Mouse (Mus musculus) thymus, postnatal 14 days (tissue): Measurements from ENCODE around the gene Bloc1s3.
"Not testable (repeated sequence)": the region's sequence is repeated elsewhere in the genome, so short reads cannot be mapped to it uniquely, and the experiment has no call there.

Source experiments
- DNase-seq: peaks from one replicate; pipeline ENCODE4 v3.0.0; 2021

The Bloc1s3 gene

GRCm38 (mm10) chr7:19512353-19512752, 4.2 kb upstream of the Bloc1s3 start:
- DNase-seq: no peak

GRCm38 (mm10) chr7:19511934-19512333, 3.8 kb upstream of the Bloc1s3 start:
- DNase-seq: not testable (repeated sequence)

GRCm38 (mm10) chr7:19509786-19510185, 1.6 kb upstream of the Bloc1s3 start:
- no peak for DNase-seq

- no peak for DNase-seq
Measured at GRCm38 (mm10) chr7:19508924-19509568, 879 bp upstream of the Bloc1s3 start.

GRCm38 (mm10) chr7:19507612-19507981, 570 bp downstream of the Bloc1s3 start:
- no peak for DNase-seq

GRCm38 (mm10) chr7:19506969-19507611, 1.1 kb downstream of the Bloc1s3 start:
- DNase-seq: peak; percentile 74

GRCm38 (mm10) chr7:19506326-19506725, 1.8 kb downstream of the Bloc1s3 start:
- DNase-seq: no peak

GRCm38 (mm10) chr7:19503481-19504068, 4.6 kb downstream of the Bloc1s3 start:
- DNase-seq: peak; percentile 53

- DNase-seq: no peak
Measured at GRCm38 (mm10) chr7:19501658-19502057, 6.5 kb downstream of the Bloc1s3 start.

- DNase-seq: no peak
Measured at GRCm38 (mm10) chr7:19500420-19501363, 7.5 kb downstream of the Bloc1s3 start.

GRCm38 (mm10) chr7:19498326-19498725, 9.8 kb downstream of the Bloc1s3 start:
- DNase-seq: no peak

GRCm38 (mm10) chr7:19496214-19496555, 12.0 kb downstream of the Bloc1s3 start:
- no peak for DNase-seq

GRCm38 (mm10) chr7:19495521-19496213, 12.5 kb downstream of the Bloc1s3 start:
- DNase-seq: no peak

GRCm38 (mm10) chr7:19494751-19495474, 13.3 kb downstream of the Bloc1s3 start:
- DNase-seq: no peak

- peak; percentile 23 for DNase-seq
Measured at GRCm38 (mm10) chr7:19491731-19492130, 16.4 kb downstream of the Bloc1s3 start.

- DNase-seq: no peak
Measured at GRCm38 (mm10) chr7:19489525-19489924, 18.6 kb downstream of the Bloc1s3 start.

- DNase-seq: no peak
Measured at GRCm38 (mm10) chr7:19486549-19486948, 21.6 kb downstream of the Bloc1s3 start.

- no peak for DNase-seq
Measured at GRCm38 (mm10) chr7:19485488-19485887, 22.7 kb downstream of the Bloc1s3 start.

- no peak for DNase-seq
Measured at GRCm38 (mm10) chr7:19483281-19483680, 24.9 kb downstream of the Bloc1s3 start.

GRCm38 (mm10) chr7:19477624-19478384, 30.4 kb downstream of the Bloc1s3 start:
- no peak for DNase-seq

GRCm38 (mm10) chr7:19477084-19477483, 31.1 kb downstream of the Bloc1s3 start:
- no peak for DNase-seq
